In the genomic region with DNA sequence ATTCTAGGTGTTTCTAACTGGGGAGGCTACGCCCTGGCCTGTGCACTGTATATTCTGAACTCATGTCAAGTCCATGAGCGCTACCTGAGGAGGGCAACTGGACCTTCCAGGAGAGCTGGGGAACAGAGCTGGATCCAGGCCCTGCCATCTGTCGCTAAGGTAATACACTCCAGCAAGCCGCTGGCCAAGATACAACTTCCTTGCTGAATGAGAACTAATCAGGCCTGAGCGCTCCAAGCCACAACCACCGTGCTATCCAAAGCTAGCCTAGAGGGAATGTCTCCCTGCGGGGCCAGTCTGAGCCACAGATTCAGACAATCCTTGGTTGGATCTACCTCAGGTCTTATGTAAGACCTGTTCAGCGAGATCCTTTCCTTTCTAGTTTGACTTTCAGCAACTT, we compare ENCODE assay signal across 20 mouse cellular contexts. TPM values are rescaled to one million over a fixed set of nuclear protein-coding genes. Genes with fewer than 3 reads are reported as not detected.
DNase-seq lines count a peak whose midpoint lies in the region; ATAC-seq lines count a peak whose summit lies in the region.
"Had no signal": no experiment of that assay in that cellular context is flagged by ENCODE, and none has a peak within 500 bp of the region (broad histone marks: within the 10 kb centered on the region; RNA-seq: fewer than 3 reads in every experiment).

No protein-coding gene starts in this region.

- H3K27me3 ChIP-seq in forebrain, embryonic 15.5 days, result no peaks in the 10 kb centered on the region
- H3K27me3 ChIP-seq: embryonic facial prominence, embryonic 13.5 days; forebrain, embryonic 12.5 days; intestine, embryonic 15.5 days; limb, embryonic 13.5 days had no signal

- H3K4me2 ChIP-seq in forebrain, embryonic 15.5 days (replicated peaks), result no peak overlapping the region
- H3K4me2 ChIP-seq: embryonic facial prominence, embryonic 13.5 days; forebrain, embryonic 12.5 days; intestine, embryonic 15.5 days; limb, embryonic 13.5 days had no signal

- H3K4me1 ChIP-seq in forebrain, embryonic 15.5 days, result no peaks in the 10 kb centered on the region
- H3K4me1 ChIP-seq: forebrain, embryonic 12.5 days; intestine, embryonic 15.5 days had no signal

- intact Hi-C loops in left cerebral cortex, postnatal 4 days (cut with DNase I), result no loop called here

- DNase-seq in left cerebral cortex, postnatal 4 days, result peak; percentile 80
- DNase-seq in left cerebral cortex, adult 8-10 months (ENCODE audit: low spot score in 2 of 2), result no peak
- peak; percentile 94 to 97 for DNase-seq in cerebellum, adult 18-20 months
- peak; percentile 94 to 95 for DNase-seq in cerebellum, postnatal 25 days
- DNase-seq in skeletal muscle tissue, adult 2 months (ENCODE audit: low read depth, low spot score), result peak; percentile 50
- no peak for DNase-seq in thymus, postnatal 25 days
- DNase-seq: kidney, postnatal 25 days; layer of hippocampus, postnatal 36 days; liver, postnatal 0 days; lung, postnatal 36 days; retina, postnatal 1 day had no signal

- H3K4me3 ChIP-seq in forebrain, embryonic 15.5 days, result no peak overlapping the region
- H3K4me3 ChIP-seq: embryonic facial prominence, embryonic 13.5 days; forebrain, embryonic 12.5 days; intestine, embryonic 15.5 days; limb, embryonic 13.5 days; midbrain, embryonic 10.5 days; myocyte had no signal

- ATAC-seq in forebrain, embryonic 15.5 days (replicated peaks), result no peak
- ATAC-seq: CD4-positive, CD25-positive, alpha-beta regulatory T cell, adult 4 months; intestine, embryonic 15.5 days; liver, postnatal 0 days had no signal

- 86% methylated on average over 8 of the region's 8 CpGs for WGBS in forebrain, embryonic 15.5 days

- no peak overlapping the region for H3K27ac ChIP-seq in forebrain, embryonic 15.5 days (replicated peaks)
- H3K27ac ChIP-seq: embryonic facial prominence, embryonic 13.5 days; forebrain, embryonic 12.5 days; intestine, embryonic 15.5 days; limb, embryonic 13.5 days; midbrain, embryonic 10.5 days had no signal

- H3K9me3 ChIP-seq in forebrain, embryonic 15.5 days, result no peaks in the 10 kb centered on the region
- H3K9me3 ChIP-seq: embryonic facial prominence, embryonic 13.5 days; forebrain, embryonic 12.5 days; intestine, embryonic 15.5 days had no signal

- H3K9ac ChIP-seq in forebrain, embryonic 15.5 days (replicated peaks), result no peak overlapping the region
- H3K9ac ChIP-seq: embryonic facial prominence, embryonic 13.5 days; forebrain, embryonic 12.5 days; intestine, embryonic 15.5 days; limb, embryonic 13.5 days; liver, postnatal 0 days had no signal

- no peaks in the 10 kb centered on the region for H3K36me3 ChIP-seq in forebrain, embryonic 15.5 days
- H3K36me3 ChIP-seq: embryonic facial prominence, embryonic 13.5 days; forebrain, embryonic 12.5 days; intestine, embryonic 15.5 days; limb, embryonic 13.5 days; midbrain, embryonic 10.5 days had no signal

RNA-seq across cellular contexts. Expression of a gene that starts 40.9 kb away (rescaled TPM):
- 1 to 10 TPM; 5.3 to 6.7 TPM for total RNA-seq in left cerebral cortex, postnatal 4 days (2021)
- 10 to 100 TPM; 11.0 to 13.4 (median 12.4) TPM for total RNA-seq in left cerebral cortex, adult 8-10 months (2022)
- 1.1 and 1.2 TPM in 2 replicates for polyA plus RNA-seq in forebrain, embryonic 15.5 days (2015; fragmentation: Nextera tagmentation; extraction: Ambion mirVana)
- total RNA-seq: common myeloid progenitor, adult 5-6 weeks had no signal

Comparison
In these comparisons a context has a peak if more than half of its experiments do, and no peak if none do; other contexts are left out.
1. DNase-seq: peak in left cerebral cortex, postnatal 4 days (single experiment), cerebellum, adult 18-20 months (2 of 2), cerebellum, postnatal 25 days (2 of 2) and skeletal muscle tissue, adult 2 months (single experiment); none in left cerebral cortex, adult 8-10 months (0 of 2) and thymus, postnatal 25 days (single experiment).